Mouse (Mus musculus) embryonic facial prominence, embryonic 13.5 days (tissue): ENCODE measurements around the gene Ccdc117. TPM values are rescaled to one million over a fixed set of nuclear protein-coding genes. Genes with fewer than 3 reads are reported as not detected.

ENCODE experiments used
- ATAC-seq: fragments of 200-750 bp; cut with Nextera tagmentation; 2 replicates; pipeline ENCODE4 v1.8.0; 2017; ENCODE audit warnings: low read depth; ENCODE audit not compliant: insufficient number of reproducible peaks, insufficient read depth, low FRiP score, low TSS enrichment
- H3K27ac ChIP-seq: fragments of 300-500 bp; sonication (generic); 2 replicates; pipeline ENCODE4 v1.5.1; 2015; ENCODE audit warnings: moderate library complexity, mild to moderate bottlenecking, inconsistent platforms
- H3K27me3 ChIP-seq: fragments of 300-500 bp; sonication (generic); 2 replicates; pipeline ENCODE4 v1.6.1; 2015; ENCODE audit warnings: mild to moderate bottlenecking, inconsistent platforms
- H3K36me3 ChIP-seq: fragments of 300-500 bp; sonication (generic); 2 replicates; pipeline ENCODE4 v1.6.1; 2015; ENCODE audit warnings: mild to moderate bottlenecking, inconsistent platforms
- H3K4me1 ChIP-seq: fragments of 300-500 bp; sonication (generic); 2 replicates; pipeline ENCODE4 v1.6.1; 2015; ENCODE audit warnings: inconsistent platforms
- H3K4me2 ChIP-seq: fragments of 300-500 bp; sonication (generic); 2 replicates; pipeline ENCODE4 v1.6.1; 2015; ENCODE audit warnings: moderate library complexity, mild to moderate bottlenecking, inconsistent platforms
- H3K4me3 ChIP-seq: fragments of 300-500 bp; sonication (generic); 2 replicates; pipeline ENCODE4 v1.5.1; 2015; ENCODE audit warnings: mild to moderate bottlenecking, inconsistent platforms
- H3K9ac ChIP-seq: fragments of 300-500 bp; sonication (generic); 2 replicates; pipeline ENCODE4 v1.6.1; 2015; ENCODE audit warnings: mild to moderate bottlenecking, inconsistent platforms
- H3K9me3 ChIP-seq: fragments of 300-500 bp; sonication (generic); 2 replicates; pipeline ENCODE4 v1.6.1; 2016; ENCODE audit warnings: inconsistent platforms
- WGBS: fragments of 180-500 bp; shearing (Covaris S2); methylation state at CpG from one replicate; pipeline ENCODE4 v1.1.7; 2015; ENCODE audit warnings: mixed read lengths; 5-methylcytosine and 5-hydroxymethylcytosine counted together
- polyA plus RNA-seq: library from polyadenylated mRNA; unstranded; fragments of >200 nt; fragmentation: Nextera tagmentation; extraction: Ambion mirVana; gene quantifications from 2 replicates; pipeline ENCODE4 v1.2.1, GENCODE M21; 2015

Gene Ccdc117
- polyA plus RNA-seq, 1 experiment from 2014 or later = 18.7 TPM

DNA sequence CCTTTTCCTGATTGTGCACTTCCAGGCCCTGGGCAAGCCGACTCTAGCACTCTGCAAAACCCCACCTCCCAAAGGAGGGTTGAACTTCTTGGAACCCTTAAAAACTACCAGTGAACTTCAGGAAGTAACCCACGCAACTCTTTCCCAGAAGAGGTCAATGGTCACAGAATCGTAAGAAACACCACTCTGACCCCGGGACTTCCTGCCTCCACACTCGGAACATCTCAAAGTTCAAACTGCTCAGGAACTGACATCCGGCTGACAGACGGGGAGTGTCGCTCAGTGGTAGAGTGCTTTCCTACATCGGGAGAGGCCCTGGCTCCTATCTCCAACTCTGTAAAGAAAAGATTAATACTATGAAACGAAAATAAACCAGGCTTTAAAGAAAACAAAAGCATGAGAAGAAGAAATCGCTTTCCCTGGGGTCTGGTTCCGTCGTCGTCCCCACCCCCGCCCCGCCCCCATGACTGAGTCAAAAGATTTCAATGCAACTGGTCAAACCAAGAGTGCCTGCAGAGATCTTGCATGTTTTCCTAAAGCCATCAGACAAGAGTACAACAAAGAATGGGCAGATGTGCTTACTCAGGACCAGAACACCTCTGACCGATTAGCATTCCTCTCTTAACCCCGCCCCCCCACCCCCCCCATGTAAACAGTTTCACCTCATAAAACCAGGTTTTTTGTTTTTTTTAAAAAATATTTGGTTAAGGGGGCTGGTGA lies 36.0 kb downstream of the Ccdc117 start:
- WGBS = 26% methylated on average over 18 of the region's 18 CpGs
- H3K4me3 ChIP-seq = peak overlapping the region; percentile 21
- ATAC-seq = no peak
- H3K27me3 ChIP-seq = no peaks in the 10 kb centered on the region
- H3K4me2 ChIP-seq = peak overlapping the region; percentile 46
- no peaks in the 10 kb centered on the region; the same call in 1 of the 2 replicates for H3K4me1 ChIP-seq
- no peak overlapping the region for H3K27ac ChIP-seq
- H3K9ac ChIP-seq = no peak overlapping the region
- no peaks in the 10 kb centered on the region for H3K36me3 ChIP-seq
- H3K9me3 ChIP-seq = no peaks in the 10 kb centered on the region

DNA sequence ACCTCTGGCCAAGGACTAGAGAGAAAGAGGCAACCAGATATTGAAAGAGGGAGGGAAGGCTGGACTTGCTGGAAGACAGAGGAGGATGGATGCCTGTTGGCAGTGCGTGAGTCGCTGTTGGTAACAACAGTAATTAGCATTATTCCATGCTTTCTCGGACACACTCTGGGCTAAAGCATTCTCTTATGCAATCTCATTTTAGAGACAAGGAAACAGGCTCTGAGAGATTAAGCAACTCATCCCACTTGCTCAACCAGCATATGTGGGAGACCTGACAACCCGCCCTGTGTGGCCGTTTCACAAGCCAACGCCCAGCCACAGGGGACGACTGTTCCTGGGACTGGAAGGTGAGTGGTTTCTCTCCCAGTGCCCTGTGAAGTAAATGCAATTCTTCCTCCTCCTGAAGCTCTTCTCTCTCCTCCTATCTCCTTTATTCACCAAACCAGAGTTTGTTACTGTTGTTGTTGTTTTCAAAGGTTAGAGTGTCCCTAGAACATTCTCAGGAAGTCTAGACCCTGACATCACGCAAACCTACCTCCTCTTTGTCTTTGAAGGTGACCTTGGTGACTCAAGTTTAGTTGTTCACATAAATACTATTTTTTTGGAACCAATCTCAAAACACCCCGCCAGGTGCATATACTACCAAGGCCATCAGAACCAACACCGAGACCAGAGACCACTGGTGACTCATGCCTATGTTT lies 39.5 kb downstream of the Ccdc117 start:
- no peaks in the 10 kb centered on the region for H3K9me3 ChIP-seq
- WGBS = 83% methylated on average over 10 of the region's 10 CpGs
- no peak overlapping the region for H3K4me3 ChIP-seq
- H3K4me1 ChIP-seq = no peaks in the 10 kb centered on the region; the same call in 1 of the 2 replicates
- H3K36me3 ChIP-seq = no peaks in the 10 kb centered on the region
- no peak overlapping the region for H3K4me2 ChIP-seq
- ATAC-seq = no peak
- no peak overlapping the region for H3K27ac ChIP-seq
- no peak overlapping the region for H3K9ac ChIP-seq
- H3K27me3 ChIP-seq = no peaks in the 10 kb centered on the region

DNA sequence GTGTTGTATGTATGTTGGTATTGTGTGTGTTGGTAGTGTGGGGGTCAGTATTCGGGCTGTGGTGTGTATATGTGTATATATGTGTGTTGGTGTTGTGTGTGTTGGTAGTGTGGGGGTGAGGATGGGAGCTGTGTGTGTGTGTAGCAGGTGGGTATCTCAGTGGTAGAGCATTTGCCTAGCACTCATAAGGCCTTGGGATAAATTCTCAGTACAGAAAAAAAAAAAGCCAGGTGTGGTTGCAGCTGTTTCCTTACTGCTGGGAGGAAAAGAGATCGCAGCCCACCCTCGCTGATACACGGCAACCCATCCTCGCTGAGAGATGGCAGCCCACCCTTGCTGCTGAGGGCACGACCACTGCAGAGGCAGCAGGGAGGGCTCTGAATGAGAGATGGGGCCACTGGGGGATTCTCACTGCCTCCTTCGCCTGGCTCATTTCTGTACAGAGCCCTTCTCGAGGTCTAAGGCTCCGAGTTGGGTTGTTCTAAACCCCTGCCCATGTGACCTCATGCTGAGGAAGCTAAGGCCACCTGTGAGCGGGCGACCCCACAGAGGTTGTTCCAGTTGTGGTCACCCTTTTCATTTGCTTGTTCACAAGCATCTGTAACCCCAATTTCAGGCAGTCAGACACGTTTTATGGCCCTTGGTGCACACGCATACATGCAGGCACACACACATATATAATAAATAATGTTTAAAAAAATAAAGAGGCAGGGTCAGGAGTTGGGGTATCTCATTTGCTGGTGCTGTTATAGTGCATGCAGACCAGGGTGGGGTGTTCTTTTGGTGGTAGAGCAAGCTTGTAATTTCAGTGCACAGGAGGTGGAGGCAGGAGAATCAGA lies 40.9 kb downstream of the Ccdc117 start:
- H3K4me3 ChIP-seq = no peak overlapping the region
- no peak overlapping the region for H3K9ac ChIP-seq
- WGBS = 78% methylated on average over 13 of the region's 13 CpGs
- H3K9me3 ChIP-seq = no peaks in the 10 kb centered on the region
- no peaks in the 10 kb centered on the region; the same call in 1 of the 2 replicates for H3K4me1 ChIP-seq
- H3K36me3 ChIP-seq = no peaks in the 10 kb centered on the region
- H3K27ac ChIP-seq = no peak overlapping the region
- no peak overlapping the region for H3K4me2 ChIP-seq
- no peak for ATAC-seq
- no peaks in the 10 kb centered on the region for H3K27me3 ChIP-seq

DNA sequence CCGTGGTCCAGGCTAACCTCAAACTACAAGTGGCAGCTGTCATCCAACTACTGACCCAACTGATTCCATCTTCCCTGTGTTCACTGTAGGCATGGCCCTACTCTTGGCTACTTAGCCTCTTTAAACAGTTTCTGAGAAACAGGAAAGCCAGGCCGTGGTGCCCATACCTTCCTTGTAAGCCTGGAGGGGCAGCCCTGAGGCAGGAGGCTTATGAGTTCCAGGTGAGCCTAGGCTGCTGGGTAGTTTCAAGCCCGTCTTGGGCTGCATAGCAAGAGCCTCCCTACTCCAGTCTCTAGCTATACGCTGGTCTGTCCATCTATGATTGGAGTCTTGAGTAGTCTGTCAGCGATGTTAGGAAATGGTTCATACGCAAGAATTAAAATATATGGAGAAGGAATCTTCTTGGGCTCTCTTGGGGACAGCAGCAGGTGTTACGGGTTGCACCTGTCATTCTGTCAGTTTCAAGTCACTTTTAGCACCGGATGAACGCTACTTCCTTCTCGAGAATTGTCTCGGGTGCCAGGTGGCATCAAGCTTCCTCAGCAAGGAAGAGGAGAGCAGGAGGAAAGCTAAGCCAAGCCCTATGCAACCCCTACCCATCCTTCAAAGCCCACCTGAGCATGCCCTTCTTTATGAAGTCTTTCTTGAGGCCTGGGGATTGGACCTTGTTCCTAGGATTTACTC lies 41.9 kb downstream of the Ccdc117 start:
- no peaks in the 10 kb centered on the region for H3K27me3 ChIP-seq
- H3K4me2 ChIP-seq = no peak overlapping the region
- H3K9me3 ChIP-seq = no peaks in the 10 kb centered on the region
- no peak for ATAC-seq
- H3K36me3 ChIP-seq = no peaks in the 10 kb centered on the region
- H3K27ac ChIP-seq = no peak overlapping the region
- WGBS = 81% methylated on average over 11 of the region's 11 CpGs
- no peak overlapping the region for H3K9ac ChIP-seq
- no peaks in the 10 kb centered on the region for H3K4me1 ChIP-seq
- H3K4me3 ChIP-seq = no peak overlapping the region

DNA sequence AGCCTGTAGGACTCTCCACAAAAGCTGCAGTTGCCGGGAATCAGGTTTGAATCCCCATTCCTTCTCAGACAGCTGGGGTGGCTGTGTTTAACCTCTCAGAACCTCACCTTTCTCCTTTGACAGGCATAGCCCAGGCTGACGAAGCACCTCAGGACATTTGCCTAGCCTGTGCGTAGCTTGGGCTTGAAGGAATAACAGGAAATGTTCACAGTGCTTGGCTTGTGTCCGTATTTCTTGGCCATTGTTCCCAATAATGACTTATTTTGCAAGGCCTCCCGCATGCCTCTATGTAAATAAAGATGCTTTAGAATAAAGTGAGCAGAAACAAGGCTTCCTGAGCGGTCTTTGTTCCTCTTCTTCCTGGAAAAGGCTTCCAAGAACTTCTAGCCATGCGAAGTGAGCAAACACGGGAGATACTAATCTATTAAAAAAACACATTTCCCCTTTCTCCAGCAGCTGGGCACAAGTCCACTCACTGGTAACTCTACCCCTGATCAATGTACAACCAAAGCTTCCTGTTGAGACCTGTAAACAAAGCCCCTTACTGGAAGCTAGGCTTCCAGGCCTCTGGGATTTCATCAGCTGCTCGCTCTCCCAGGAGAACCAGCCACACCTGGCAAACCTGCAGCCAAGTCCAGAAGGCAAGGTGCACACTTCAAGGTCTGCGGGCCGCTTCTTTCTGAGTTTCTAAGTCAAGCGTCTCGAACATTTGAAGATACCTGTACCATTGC lies 42.9 kb downstream of the Ccdc117 start:
- no peak for ATAC-seq
- no peaks in the 10 kb centered on the region for H3K36me3 ChIP-seq
- H3K27ac ChIP-seq = peak overlapping the region; percentile 5; the same call in 1 of the 2 replicates
- no peaks in the 10 kb centered on the region for H3K9me3 ChIP-seq
- H3K9ac ChIP-seq = no peak overlapping the region
- no peak overlapping the region for H3K4me2 ChIP-seq
- no peaks in the 10 kb centered on the region for H3K4me1 ChIP-seq
- WGBS = 67% methylated on average over 13 of the region's 13 CpGs
- H3K4me3 ChIP-seq = no peak overlapping the region
- no peaks in the 10 kb centered on the region for H3K27me3 ChIP-seq

DNA sequence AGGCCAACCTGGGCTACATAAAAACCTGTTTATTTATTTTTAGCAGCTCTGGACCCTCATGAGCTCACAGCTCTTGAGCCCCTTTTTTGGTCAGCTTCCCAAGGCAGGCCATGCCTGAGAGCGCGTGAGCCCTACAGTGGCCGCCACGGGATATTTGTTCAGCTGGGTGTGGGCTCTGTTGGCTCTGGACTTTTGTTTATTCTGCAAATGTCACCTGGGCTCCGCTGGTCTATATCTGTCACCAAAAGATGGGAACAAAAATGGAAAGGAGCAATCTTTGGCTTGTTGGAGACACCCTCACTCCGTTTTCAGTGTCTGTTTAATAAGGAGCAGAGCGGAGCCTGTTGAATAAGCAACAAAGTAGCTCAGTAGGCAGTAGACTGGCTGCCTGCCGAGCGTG lies 43.6 kb downstream of the Ccdc117 start:
- Histone ChIP-seq H3K9me3 (no peaks in the 10 kb centered on the region), H3K9ac (no peak overlapping the region), H3K4me2 (no peak overlapping the region), H3K27ac (no peak overlapping the region), H3K36me3 (no peaks in the 10 kb centered on the region), H3K4me3 (no peak overlapping the region), H3K4me1 (no peaks in the 10 kb centered on the region), H3K27me3 (no peaks in the 10 kb centered on the region)
- ATAC-seq = no peak
- 85% methylated on average over 9 of the region's 9 CpGs for WGBS

DNA sequence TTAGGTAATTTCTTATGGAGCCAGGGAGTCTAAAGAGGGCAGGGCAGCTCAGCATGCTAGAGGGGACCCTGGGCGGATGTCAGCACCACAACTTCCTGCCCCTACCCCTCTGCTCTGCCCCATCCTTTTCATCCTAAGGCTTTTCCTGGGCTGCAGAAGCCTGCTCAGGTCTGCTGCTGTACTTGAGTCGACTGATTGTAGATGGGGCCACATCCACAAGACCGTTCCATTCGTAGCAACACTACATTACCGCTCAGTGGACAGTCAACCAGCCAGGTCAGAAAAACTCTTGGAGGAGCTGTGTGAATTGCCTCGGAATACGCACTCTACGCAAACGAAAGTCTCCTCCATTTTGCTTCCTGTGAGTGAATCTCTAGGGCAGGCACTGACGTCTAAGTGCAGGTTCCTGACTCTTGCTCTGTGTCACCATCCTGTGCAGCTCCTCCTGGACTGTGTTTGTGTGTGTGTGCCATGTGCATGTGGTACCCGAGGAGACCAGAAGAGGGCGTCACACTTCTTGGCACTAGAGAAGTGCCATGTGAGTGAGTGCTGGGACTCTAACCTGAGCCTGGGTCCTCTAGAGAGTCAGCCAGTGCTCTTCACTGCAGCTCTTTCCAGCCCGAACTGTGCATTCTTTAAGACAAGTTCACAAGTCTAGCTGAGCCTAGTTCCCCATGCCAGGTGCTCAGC lies 45.3 kb downstream of the Ccdc117 start:
- 92% methylated on average over 13 of the region's 13 CpGs for WGBS
- no peaks in the 10 kb centered on the region for H3K27me3 ChIP-seq
- ATAC-seq = no peak
- H3K4me3 ChIP-seq = no peak overlapping the region
- no peaks in the 10 kb centered on the region for H3K4me1 ChIP-seq
- no peaks in the 10 kb centered on the region for H3K36me3 ChIP-seq
- H3K9ac ChIP-seq = no peak overlapping the region
- H3K4me2 ChIP-seq = no peak overlapping the region
- H3K9me3 ChIP-seq = no peaks in the 10 kb centered on the region
- no peak overlapping the region for H3K27ac ChIP-seq

DNA sequence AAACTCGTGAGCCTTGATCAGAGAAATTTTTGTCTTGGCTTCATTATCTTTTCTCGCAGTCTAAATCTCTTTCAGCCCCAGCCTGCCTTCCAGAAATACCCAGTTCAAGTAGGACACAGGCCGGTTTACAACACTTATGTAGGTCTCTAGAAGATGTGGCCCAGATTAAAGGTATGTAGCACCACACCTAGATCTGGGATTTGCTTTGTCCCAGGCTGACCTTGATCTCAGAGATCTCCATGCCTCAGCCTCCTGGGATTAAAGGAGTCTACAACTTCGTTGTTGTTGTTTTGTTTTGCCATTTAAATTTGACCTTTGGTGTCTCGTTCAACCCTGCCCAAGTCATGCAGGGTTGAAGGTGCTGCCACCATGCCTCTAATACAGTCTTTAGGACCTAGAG lies 46.1 kb downstream of the Ccdc117 start:
- Histone ChIP-seq H3K4me1 (no peaks in the 10 kb centered on the region), H3K4me2 (no peak overlapping the region)
- WGBS = 82% methylated on average over 5 of the region's 5 CpGs

DNA sequence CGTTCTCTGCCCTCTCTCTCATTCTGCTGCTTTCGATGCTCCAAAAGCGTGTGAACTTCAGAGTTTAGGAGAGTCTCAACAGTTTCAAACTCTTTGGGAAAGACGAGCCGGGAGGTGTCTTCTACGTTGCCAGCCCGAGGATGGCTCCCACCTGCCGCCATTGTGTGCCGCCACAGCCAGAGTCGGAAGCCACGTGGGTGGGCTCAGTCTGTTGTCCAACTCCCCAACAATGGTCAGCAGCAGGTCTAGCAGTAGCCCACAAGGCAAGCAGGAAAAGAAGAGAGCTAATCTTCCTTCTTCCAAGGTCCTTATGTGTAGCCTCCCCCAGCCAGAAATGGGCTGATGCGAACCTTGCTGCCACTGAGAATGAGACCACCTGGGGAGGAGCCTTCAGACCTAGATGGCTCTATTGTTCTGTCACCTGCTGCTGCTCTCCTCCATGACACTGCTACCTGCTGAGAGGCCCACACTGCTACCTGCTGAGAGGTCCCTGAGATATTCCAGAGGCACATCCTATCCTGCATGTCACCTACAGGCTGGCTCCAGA lies 46.6 kb downstream of the Ccdc117 start:
- H3K9me3 ChIP-seq = no peaks in the 10 kb centered on the region
- H3K4me1 ChIP-seq = no peaks in the 10 kb centered on the region

More for the DNA sequence above, 46.1 kb downstream of the Ccdc117 start:
- Histone ChIP-seq H3K4me3 (no peak overlapping the region), H3K27ac (no peak overlapping the region), H3K9me3 (no peaks in the 10 kb centered on the region), H3K36me3 (no peaks in the 10 kb centered on the region), H3K9ac (no peak overlapping the region), H3K27me3 (no peaks in the 10 kb centered on the region)
- ATAC-seq = no peak

DNA sequence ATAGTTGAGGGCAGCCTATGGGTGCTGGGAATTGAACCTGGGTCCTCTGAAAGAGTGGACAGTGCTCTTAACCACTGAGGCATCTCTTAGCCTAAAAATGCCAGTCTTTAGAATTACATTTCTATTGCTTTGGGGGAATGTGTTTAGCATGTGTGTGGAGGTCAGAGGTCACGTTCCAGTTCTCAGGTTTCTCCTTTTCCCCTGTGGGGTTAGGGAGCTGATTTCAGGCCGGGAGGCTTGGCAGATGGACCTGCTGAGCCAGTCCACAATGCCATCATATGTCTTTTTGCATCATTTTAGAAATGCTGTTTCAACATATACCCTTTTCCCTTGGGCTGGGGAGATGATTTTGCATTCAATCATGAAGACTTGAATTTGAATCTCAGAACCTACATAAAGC lies 48.1 kb downstream of the Ccdc117 start:
- Histone ChIP-seq H3K27ac (no peak overlapping the region), H3K4me1 (no peaks in the 10 kb centered on the region), H3K9ac (no peak overlapping the region), H3K36me3 (no peaks in the 10 kb centered on the region), H3K4me3 (no peak overlapping the region), H3K9me3 (no peaks in the 10 kb centered on the region), H3K27me3 (no peaks in the 10 kb centered on the region), H3K4me2 (no peak overlapping the region)
- ATAC-seq = no peak
- 23% methylated on average over 2 of the region's 2 CpGs for WGBS

More for the DNA sequence above, 46.6 kb downstream of the Ccdc117 start:
- no peak overlapping the region for H3K27ac ChIP-seq
- H3K4me2 ChIP-seq = no peak overlapping the region
- no peak overlapping the region for H3K4me3 ChIP-seq
- no peaks in the 10 kb centered on the region for H3K36me3 ChIP-seq
- WGBS = 73% methylated on average over 12 of the region's 12 CpGs
- no peak overlapping the region for H3K9ac ChIP-seq
- no peak for ATAC-seq
- H3K27me3 ChIP-seq = no peaks in the 10 kb centered on the region
